Mouse (Mus musculus): ENCODE results near the gene Gtf2a1l.
A peak's percentile ranks its signal among the peaks of the same experiment; 100 is the strongest.

Gene Gtf2a1l

GRCm38 (mm10) chr17:88668452-88668851, at the start of gene Gtf2a1l:
Gene Gtf2a1l, plus strand, starts transcription at chr17:88668660.
- no peak for DNase-seq

DNA sequence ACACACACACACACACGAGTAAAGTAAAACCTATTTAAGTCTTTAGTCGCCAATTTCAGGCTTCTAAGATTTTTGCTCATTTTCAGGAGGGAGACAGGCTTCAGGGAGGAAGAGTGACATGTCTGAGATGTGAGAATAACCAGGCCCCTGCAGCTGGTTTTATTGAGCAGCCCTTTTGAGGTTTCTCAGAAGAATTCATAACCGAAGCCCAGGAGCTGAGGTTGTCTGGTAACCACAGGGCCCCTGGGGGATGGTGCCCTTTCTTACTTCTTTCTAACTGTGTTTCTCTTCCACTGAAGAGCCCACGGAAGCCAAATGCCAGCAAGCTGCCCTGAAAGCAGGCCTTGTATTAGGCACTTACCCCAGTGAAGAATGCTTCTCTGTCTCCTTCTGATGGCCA, 47.5 kb upstream of the Gtf2a1l start:
- DNase-seq: no peak

DNA sequence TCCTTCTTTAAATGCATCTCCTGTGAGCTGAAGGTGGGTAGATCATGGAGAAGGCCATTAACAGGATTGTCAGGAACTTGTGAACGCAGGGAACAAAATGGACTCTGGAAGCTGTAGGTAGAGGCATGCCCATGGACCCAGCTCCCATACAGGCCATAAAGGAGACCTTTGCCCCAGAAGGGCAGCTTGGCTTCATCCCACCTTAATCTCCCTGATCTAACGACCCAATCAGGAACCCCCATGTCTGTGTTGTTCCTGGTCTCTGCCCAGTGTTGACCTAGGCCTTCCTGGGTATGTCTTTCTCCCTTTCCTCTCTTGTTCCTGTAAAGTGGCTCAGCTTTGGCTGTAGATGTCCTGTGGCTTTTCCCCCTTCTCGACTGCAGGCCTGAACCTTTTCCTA, 47.1 kb upstream of the Gtf2a1l start:
- DNase-seq: no peak

- DNase-seq: no peak
Observed at GRCm38 (mm10) chr17:88622711-88623110, 45.7 kb upstream of the Gtf2a1l start.

DNA sequence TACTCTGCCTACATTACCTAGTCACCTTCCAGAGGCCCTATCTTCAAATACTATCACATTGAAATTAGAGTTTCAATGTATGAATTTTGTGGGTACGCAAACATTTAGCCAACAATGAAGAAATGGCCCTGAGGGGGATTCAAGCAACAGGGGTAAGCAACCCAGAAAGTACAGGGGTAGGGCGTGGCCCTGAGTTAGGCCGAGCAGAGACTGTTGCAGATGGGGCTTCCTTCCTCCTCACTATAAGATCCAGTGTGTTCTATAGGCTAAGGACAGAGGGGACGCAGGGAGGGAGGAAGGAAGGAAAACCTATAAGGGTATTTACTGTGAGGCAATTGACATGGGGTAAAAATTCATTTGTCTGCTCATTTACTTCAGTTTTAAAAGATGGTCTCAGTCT, 44.1 kb upstream of the Gtf2a1l start:
- no peak for DNase-seq

DNA sequence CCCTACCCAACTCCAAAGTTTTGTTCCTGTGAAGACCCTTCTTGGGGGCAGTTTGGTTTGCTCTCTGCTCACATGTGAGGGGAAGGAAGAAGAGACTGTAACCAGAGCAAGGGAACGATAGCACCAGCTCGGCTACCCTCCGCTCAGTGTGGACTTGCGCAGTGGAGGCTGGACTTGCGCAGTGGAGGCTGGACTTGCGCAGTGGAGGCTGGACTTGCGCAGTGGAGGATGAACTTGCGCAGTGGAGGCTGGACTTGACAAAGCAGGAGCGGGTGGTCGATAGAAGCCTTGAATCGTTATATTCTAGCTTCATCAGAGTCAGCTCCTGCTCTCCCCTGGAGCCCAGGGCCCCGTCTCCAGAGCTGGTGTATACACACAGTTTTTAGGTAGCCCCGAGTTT, 43.1 kb upstream of the Gtf2a1l start:
- DNase-seq: no peak

- no peak for DNase-seq
Observed at GRCm38 (mm10) chr17:88625931-88626330, 42.5 kb upstream of the Gtf2a1l start.

DNA sequence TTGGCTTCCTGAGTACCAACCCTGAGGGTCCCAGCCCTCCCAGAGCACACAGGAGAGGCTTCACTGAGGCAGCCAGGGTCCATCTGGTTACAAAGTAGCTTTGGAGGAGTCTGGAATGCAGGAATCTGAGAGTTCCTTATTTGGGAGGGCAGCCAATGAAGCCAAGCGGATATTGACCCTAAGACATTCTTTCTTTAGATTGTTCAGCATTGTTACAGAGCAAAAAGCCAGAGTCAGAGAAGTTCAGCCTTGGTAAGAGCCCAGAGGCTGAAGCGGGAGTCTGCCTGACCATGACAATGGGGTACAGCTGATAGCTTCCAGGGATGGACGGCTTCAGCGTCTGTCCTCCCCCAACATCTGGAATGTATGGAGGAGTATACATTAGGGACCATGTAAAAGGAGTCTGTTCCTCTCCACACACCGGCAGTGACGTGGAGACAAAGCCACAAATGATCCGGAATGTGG, 42.1 kb upstream of the Gtf2a1l start:
- DNase-seq: no peak

GRCm38 (mm10) chr17:88627150-88627549, 41.3 kb upstream of the Gtf2a1l start:
- DNase-seq: no peak

DNA sequence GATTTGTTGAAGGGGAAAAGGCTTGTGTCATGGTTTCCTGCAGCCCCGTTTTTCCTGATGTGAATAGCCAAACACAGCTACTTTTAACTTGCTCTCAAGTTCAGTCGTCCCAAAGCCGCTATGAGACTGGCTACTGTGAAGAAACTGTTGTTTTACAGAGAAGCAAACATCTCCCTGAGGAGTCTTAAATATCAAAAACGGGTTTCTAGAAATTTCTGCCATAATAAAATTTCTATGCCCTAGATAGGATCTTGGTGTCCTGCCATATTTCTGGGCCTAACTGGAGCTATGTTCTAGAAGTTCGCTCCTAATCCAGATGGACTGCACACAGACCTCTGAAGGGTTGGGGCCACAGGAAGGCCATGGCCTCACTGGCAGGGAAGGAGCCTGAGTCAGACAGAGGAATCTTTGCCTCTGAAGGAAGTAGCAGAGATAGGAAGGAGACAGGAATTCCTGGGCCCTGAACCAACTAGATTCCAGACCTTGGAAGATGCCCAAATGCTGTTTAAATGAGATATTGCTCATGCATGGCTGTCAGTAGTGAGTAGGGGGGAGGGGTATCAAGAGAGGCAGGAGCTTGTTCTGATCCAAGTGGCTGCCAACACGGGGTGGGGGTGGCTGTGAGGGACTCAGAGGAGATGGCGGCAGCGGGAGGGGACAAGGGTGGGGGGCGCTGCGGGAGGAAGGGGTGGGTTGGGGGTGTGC, 39.6 kb upstream of the Gtf2a1l start:
- DNase-seq: no peak

GRCm38 (mm10) chr17:88629381-88629759, 39.1 kb upstream of the Gtf2a1l start:
- DNase-seq: no peak

GRCm38 (mm10) chr17:88629931-88630553, 38.4 kb upstream of the Gtf2a1l start:
- DNase-seq: no peak

DNA sequence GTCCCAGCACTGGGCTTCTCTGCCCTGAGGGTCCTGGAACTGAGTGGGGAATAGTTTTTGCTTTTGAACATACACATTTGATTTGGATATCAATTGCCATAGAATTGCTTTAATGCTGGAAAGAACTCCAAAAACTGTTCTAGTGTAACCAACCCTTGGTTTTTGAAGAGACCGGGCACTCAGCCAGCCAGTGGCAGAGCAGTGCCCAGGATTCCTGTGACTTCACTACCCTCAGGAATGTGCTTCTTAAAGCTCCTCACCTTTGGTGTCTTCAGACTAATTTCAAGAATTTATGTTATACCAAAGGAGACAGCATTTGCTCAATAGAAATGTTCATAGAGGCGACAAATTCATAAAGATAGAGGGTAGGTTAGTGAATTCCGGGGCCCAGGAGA, 37.9 kb upstream of the Gtf2a1l start:
- DNase-seq: no peak

GRCm38 (mm10) chr17:88632631-88633030, 35.8 kb upstream of the Gtf2a1l start:
- DNase-seq: no peak

- DNase-seq: no peak
Observed at GRCm38 (mm10) chr17:88636076-88636475, 32.4 kb upstream of the Gtf2a1l start.

GRCm38 (mm10) chr17:88636587-88636986, 31.9 kb upstream of the Gtf2a1l start:
- DNase-seq: no peak

DNA sequence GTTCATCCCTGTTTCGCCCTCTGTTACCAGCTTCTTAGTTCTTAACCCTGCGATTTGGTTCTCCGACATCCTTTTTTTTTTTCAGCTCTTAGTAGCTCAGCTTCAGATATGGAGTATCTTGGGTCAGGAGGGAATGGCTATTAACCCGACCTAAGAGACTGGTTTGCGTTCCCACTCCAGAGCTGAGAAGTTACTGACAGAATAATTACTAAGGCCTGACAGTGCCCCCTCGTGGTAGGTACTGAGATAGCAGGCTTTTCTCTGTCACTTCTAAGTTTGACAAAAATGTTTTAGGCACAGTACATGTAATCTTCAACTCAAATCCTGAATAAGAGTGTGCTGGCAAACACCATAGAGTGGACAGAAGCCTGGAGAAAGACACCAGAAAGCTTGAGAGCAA, 27.4 kb upstream of the Gtf2a1l start:
- DNase-seq: peak; percentile 69

DNA sequence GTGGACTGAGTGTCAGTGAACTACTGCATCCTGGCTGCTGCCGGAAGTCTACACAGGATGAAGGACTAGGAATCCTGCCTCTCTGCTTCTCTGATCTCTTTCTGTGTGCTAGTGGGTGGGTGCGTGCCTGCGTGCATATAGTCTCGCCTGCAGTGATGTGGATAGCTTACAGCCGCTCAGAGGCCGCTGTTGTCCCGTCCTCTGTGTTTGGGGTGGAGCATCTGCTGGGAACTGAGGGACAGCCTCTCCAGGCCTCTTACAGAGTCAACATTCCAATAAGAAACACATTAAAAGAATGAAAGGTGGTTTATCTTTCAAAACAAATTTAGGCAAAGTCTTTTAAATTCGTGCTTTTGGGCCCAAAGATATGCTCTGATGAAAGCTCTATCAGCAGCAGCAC, 26.6 kb upstream of the Gtf2a1l start:
- no peak for DNase-seq

GRCm38 (mm10) chr17:88644876-88645275, 23.6 kb upstream of the Gtf2a1l start:
- no peak for DNase-seq

GRCm38 (mm10) chr17:88645299-88645698, 23.2 kb upstream of the Gtf2a1l start:
- no peak for DNase-seq

DNA sequence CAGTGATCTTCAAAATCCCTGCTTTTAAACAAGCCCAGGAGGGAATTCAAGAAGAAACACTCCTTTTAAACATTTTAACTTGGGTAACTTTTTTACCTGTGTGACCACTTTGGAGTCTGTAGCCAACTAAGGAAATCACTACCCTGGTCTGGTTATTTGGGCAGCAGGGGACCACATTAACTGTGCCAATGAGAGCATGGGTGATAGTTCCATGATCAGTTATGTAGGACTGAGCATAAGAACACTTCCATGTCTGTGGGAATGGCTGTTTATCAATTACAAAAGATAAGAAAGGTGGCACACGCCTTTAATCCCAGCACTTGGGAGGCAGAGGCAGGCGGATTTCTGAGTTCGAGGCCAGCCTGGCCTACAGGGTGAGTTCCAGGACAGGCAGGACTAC, 21.3 kb upstream of the Gtf2a1l start:
- no peak for DNase-seq

- DNase-seq: peak; percentile 74
Observed at GRCm38 (mm10) chr17:88652010-88652409, 16.4 kb upstream of the Gtf2a1l start.

DNA sequence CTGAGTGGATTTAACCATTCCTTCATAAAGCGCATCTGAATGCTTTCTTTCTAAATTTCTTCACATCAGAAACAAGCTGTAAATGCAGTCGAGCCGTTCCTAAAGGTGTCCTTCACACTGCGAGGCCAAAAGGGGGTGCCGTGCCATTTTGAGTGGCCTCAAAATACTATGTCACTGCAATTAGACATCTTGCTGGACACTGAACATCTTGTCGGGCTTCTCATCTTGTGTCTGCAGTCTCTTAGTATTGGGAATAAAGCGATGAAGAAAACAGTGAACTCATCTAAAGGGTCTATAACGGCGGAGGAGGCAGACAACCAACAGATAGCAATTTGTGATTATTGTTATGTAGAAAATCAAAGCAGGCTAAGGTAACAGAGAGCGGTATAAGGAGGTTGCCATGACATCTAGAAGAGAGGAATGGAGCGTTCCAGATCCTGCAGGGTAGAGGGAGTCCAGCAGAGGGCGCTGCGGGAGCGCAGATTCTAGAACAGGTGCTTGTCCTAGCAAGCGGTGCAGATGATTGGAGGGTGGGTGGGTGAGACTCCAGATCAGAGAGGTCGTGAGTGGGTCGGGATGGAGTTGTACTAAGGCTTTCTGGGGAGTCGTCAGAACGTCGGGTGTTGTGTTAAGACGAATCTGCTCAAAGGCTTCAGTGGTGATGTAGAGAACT, 15.6 kb upstream of the Gtf2a1l start:
- DNase-seq: peak; percentile 83

DNA sequence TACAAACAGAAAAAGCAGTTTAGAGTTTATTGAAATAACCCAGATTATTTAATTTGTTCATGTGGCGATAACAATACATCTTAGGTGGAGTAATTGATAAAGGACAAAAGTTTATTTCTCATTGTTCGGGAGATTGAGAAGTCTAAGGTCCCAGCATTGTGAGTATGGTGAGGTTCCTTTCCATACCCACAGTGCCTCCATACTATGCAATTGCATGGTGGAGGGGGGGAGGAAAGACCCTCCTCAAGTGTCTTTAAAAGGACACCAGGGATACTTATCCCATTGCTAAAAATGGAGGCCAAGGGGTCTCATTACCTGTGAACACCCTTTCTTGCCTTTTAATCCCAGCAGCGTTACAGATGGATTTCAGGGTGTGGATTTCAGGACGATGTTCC, 15.1 kb upstream of the Gtf2a1l start:
- DNase-seq: no peak
